Mouse (Mus musculus) common myeloid progenitor, adult 5-6 weeks (primary cell): Measurements from ENCODE around the gene Mzf1. TPM values are rescaled to one million over a fixed set of nuclear protein-coding genes. Genes with fewer than 3 reads are reported as not detected.
A peak's percentile ranks its signal among the peaks of the same experiment; 100 is the strongest.

Experiments used
- ATAC-seq: replicated peaks from 2 replicates; pipeline ENCODE4 v1.8.0; 2016; ENCODE audit warnings: low read depth, mild to moderate bottlenecking, moderate TSS enrichment, inconsistent platforms; ENCODE audit not compliant: poor library complexity, severe bottlenecking
- total RNA-seq: library from RNA; stranded (forward); fragments of 200-1000, 187-1606 nt; gene quantifications from 2 replicates; pipeline ENCODE4 v1.2.3, GENCODE M21; 2017

Gene Mzf1
- total RNA-seq, 1 experiment from 2014 or later: 0.87 TPM

GRCm38 (mm10) chr7:13035211-13035855 lies 19.2 kb downstream of the Mzf1 start:
- no peak for ATAC-seq

GRCm38 (mm10) chr7:13034148-13034977 lies 20.2 kb downstream of the Mzf1 start, which contains the start of gene Chmp2a:
Gene Chmp2a, minus strand, starts transcription at chr7:13034807.
- ATAC-seq: peak; percentile 61

- no peak for ATAC-seq
Observed at GRCm38 (mm10) chr7:13033451-13034147, 21.0 kb downstream of the Mzf1 start.

GRCm38 (mm10) chr7:13032541-13032940 lies 22.0 kb downstream of the Mzf1 start:
- ATAC-seq: no peak

GRCm38 (mm10) chr7:13031983-13032382 lies 22.6 kb downstream of the Mzf1 start:
- no peak for ATAC-seq

GRCm38 (mm10) chr7:13031069-13031468 lies 23.5 kb downstream of the Mzf1 start:
- no peak for ATAC-seq

GRCm38 (mm10) chr7:13028986-13029385 lies 25.6 kb downstream of the Mzf1 start:
- ATAC-seq: no peak

GRCm38 (mm10) chr7:13025511-13026112 lies 29.0 kb downstream of the Mzf1 start:
- no peak for ATAC-seq

GRCm38 (mm10) chr7:13024805-13025204 lies 29.8 kb downstream of the Mzf1 start:
- no peak; the same call in 1 of the 2 replicates for ATAC-seq

- peak; percentile 67 for ATAC-seq
Observed at GRCm38 (mm10) chr7:13023928-13024731, 30.4 kb downstream of the Mzf1 start.

- ATAC-seq: peak; percentile 71
Observed at GRCm38 (mm10) chr7:13022773-13023535, 31.6 kb downstream of the Mzf1 start.

GRCm38 (mm10) chr7:13015217-13015616 lies 39.3 kb downstream of the Mzf1 start:
- ATAC-seq: no peak

GRCm38 (mm10) chr7:13014275-13014839 lies 40.2 kb downstream of the Mzf1 start:
- no peak for ATAC-seq

GRCm38 (mm10) chr7:13013671-13014070 lies 40.9 kb downstream of the Mzf1 start:
- ATAC-seq: no peak

- no peak for ATAC-seq
Observed at GRCm38 (mm10) chr7:13010005-13010908, 44.3 kb downstream of the Mzf1 start, which contains the start of gene Zbtb45. Gene Zbtb45, minus strand, starts transcription at chr7:13010034.

- peak; percentile 90 for ATAC-seq
Observed at GRCm38 (mm10) chr7:13009143-13010004, 45.2 kb downstream of the Mzf1 start.
